Mouse (Mus musculus): Measurements from ENCODE around the gene C130074G19Rik.

- TF ChIP-seq CTCF (IDR thresholded peaks at IDR 0.05; ENCODE audit: borderline replicate concordance, insufficient read depth, low read depth, low read length), result no peak
- TF ChIP-seq POLR2A (IDR thresholded peaks at IDR 0.05; ENCODE audit: borderline replicate concordance, insufficient read depth, low read length), result no peak
Measured at GRCm38 (mm10) chr1:184905371-184905770, 22.4 kb upstream of the C130074G19Rik start.

All from cerebellum, adult 2 months (tissue).